Mouse (Mus musculus): ENCODE results near the gene Gm3336. TPM values are rescaled to one million over a fixed set of nuclear protein-coding genes. Genes with fewer than 3 reads are reported as not detected.

Gene Gm3336
- polyA plus RNA-seq, 1 experiment, result 0.61 TPM

DNA sequence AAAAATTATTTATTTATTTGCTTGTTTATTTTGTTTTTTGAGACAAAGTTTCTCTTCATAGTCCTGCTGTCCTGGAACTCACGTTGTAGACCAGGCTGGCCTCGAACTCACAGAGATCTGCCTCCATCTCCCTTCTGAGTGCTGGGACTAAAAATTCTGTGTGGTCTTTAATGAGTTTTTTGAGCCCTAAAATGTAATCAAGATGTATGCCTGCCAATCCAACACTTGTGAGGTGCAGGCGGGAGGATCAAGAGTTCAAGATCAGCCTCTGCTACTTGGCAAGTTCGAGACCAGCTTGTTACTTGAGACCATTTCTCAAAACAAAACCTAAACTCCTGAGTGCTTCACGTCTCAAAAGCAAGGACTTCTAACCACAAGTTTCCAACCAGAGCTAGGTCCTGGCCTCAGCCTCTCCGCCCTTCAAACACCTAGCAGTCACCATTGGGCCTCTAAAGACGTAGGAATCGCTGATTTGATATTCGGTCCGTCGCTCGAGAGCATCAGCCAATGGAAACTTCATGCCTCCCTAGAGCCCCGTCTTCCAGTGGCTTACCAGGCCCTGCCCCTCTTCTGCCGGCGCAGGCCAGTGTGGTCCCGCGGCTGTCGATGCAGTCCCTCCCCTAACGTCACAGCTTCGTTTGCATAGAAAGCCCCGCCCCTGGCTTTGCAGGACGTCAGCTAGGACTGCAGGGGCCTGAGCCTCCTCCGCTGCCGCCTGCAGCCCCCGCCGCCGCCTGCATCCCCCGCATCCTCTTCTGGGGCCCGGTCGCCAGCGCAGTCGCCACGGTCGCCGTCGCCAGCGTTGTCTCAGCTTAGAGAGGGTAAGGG lies 35.9 kb downstream of the Gm3336 start, which contains the start of gene Rab3a:
Gene Rab3a, plus strand, starts transcription at position 637 of the 828 bp plus-strand sequence.
- Histone ChIP-seq H3K27ac (ENCODE audit: insufficient read depth, low read depth, low read length) (peak within 1 kb of the TSS; percentile 92), H3K36me3 (ENCODE audit: control insufficient read depth, insufficient read depth, low read length) (no peaks in the 10 kb centered on the region), H3K4me3 (ENCODE audit: insufficient read depth, low read depth, low read length) (peak within 1 kb of the TSS; percentile 52), H3K4me1 (ENCODE audit: control insufficient read depth, insufficient read depth, low read length) (peaks cover 11% of the 10 kb centered on the region; the same call in 1 of the 2 replicates), H3K27me3 (replicated peaks; ENCODE audit: control insufficient read depth, insufficient read depth, low read length) (no peaks in the 10 kb centered on the region)
- WGBS, result 8% methylated on average over 37 of the region's 37 CpGs
- peak; percentile 99 for DNase-seq
- TF ChIP-seq POLR2A (IDR thresholded peaks at IDR 0.05; ENCODE audit: low read depth, low read length) (peak; percentile 5), CTCF (conservative IDR thresholded peaks at IDR 0.05; ENCODE audit: insufficient read depth, insufficient read length, low read depth, low read length) (0 out of 2 replicates have a peak, but pooled peaks have one; percentile 2)

DNA sequence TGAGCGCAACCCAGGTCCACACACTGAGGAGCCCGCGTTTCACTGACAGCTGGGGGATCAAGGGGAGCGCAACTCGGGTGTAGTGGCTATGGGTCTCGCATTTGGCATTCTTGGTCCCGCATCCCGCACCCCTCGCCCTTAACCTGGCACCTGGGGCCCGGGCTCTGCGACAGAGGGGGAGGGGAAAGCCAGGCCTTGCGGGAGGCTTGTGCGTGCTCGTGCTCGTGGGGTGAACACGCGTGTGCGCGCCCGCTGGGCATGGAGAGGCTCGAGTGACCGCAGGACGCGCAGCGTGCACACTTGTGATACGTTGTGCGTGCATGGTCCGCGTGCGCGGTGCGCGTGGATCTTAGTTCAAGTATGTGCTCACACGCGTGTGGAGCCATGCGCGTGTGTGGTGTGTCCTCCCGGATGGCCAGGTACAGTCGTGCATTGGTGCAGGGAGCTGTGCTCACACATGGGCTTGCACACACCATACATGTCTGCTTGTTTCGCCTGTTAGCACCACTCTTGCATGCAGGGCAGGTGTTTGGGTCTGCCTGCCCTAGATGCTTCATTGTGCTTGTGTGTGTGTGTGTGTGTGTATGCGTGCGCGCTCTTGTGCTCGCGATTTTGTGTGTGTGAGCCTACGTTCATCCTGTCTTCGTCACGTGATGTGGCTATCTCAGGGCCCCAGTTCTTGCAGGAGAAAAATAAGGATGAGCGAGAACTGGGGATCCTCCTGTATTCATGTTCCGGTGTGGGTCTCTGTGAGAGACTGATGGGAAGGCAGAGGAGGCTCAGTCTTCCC lies 36.7 kb downstream of the Gm3336 start:
- Histone ChIP-seq H3K27me3 (replicated peaks; ENCODE audit: control insufficient read depth, insufficient read depth, low read length) (no peaks in the 10 kb centered on the region), H3K27ac (ENCODE audit: insufficient read depth, low read depth, low read length) (peak overlapping the region; percentile 43), H3K36me3 (ENCODE audit: control insufficient read depth, insufficient read depth, low read length) (no peaks in the 10 kb centered on the region), H3K4me1 (ENCODE audit: control insufficient read depth, insufficient read depth, low read length) (peaks cover 19% of the 10 kb centered on the region; the same call in 1 of the 2 replicates), H3K4me3 (ENCODE audit: insufficient read depth, low read depth, low read length) (peak overlapping the region; percentile 52)
- TF ChIP-seq POLR2A (IDR thresholded peaks at IDR 0.05; ENCODE audit: low read depth, low read length) (no peak), CTCF (conservative IDR thresholded peaks at IDR 0.05; ENCODE audit: insufficient read depth, insufficient read length, low read depth, low read length) (no peak)
- peak; percentile 55 for DNase-seq
- 10% methylated on average over 50 of the region's 50 CpGs for WGBS

DNA sequence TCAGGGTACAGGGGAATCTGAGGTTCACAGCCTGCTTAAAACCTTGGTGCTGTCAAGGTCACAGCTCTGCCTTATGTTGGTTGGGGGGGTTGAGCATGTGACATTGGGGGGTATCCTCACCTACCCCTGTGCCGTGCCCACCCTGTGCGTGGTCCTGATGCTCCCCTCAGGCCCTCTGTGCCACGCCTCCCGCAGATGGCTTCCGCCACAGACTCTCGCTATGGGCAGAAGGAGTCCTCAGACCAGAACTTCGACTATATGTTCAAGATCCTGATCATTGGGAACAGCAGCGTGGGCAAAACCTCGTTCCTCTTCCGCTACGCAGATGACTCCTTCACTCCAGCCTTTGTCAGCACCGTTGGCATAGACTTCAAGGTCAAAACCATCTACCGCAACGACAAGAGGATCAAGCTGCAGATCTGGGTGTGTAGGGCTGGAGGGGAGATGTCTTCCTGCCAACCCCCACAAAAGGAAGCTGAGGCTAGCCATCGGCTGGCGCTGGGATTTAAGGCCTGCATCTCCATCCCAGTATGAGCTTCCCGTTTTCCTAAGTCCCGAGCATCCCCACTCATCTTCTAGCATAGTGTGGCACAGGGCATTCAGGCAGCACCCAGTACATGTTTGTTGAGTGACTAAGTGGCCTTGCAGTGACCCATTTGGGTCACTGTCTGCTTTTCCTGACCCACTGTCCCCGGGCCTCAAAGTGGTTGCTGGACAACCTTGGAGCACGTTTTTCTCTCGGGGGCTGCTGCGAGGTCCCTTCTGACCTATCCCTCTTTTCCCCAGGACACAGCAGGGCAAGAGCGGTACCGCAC lies 37.5 kb downstream of the Gm3336 start:
- Histone ChIP-seq H3K27ac (ENCODE audit: insufficient read depth, low read depth, low read length) (no peak overlapping the region), H3K27me3 (replicated peaks; ENCODE audit: control insufficient read depth, insufficient read depth, low read length) (no peaks in the 10 kb centered on the region), H3K4me3 (ENCODE audit: insufficient read depth, low read depth, low read length) (0 out of 2 replicates have a peak overlapping the region, but pooled peaks have one; percentile 52), H3K36me3 (ENCODE audit: control insufficient read depth, insufficient read depth, low read length) (no peaks in the 10 kb centered on the region), H3K4me1 (ENCODE audit: control insufficient read depth, insufficient read depth, low read length) (peaks cover 19% of the 10 kb centered on the region; the same call in 1 of the 2 replicates)
- no peak for DNase-seq
- WGBS, result 81% methylated on average over 24 of the region's 24 CpGs
- TF ChIP-seq POLR2A (IDR thresholded peaks at IDR 0.05; ENCODE audit: low read depth, low read length) (no peak), CTCF (conservative IDR thresholded peaks at IDR 0.05; ENCODE audit: insufficient read depth, insufficient read length, low read depth, low read length) (no peak)

DNA sequence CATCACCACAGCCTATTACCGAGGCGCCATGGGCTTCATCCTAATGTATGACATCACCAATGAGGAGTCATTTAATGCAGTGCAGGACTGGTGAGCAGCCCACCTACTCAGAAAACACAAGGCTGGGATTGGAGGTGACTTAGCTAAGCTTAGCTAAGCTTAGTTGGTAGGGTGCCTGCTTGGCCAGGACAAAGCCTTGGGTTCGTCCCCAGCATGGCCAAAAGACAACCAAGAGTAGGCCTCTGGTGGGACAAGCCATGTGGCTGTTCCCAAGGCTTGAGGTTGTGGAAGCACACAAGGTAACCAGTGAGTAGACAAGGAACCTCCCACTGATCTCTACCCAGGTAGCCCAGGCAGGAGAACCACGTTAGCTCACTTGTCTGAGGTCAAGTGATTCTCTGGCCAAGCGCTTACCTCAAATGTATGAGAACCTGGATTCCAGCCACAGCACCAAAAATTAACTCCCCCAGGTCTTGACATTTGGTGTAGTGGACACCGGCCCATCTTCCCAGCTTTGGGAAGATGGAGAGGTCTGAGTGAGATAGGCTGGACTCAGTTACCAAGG lies 38.2 kb downstream of the Gm3336 start:
- WGBS, result 88% methylated on average over 6 of the region's 6 CpGs
- Histone ChIP-seq H3K4me3 (ENCODE audit: insufficient read depth, low read depth, low read length) (no peak overlapping the region), H3K4me1 (ENCODE audit: control insufficient read depth, insufficient read depth, low read length) (peaks cover 22% of the 10 kb centered on the region; the same call in 1 of the 2 replicates), H3K27me3 (replicated peaks; ENCODE audit: control insufficient read depth, insufficient read depth, low read length) (no peaks in the 10 kb centered on the region), H3K27ac (ENCODE audit: insufficient read depth, low read depth, low read length) (no peak overlapping the region), H3K36me3 (ENCODE audit: control insufficient read depth, insufficient read depth, low read length) (no peaks in the 10 kb centered on the region)
- DNase-seq, result no peak
- no peak for TF ChIP-seq POLR2A (IDR thresholded peaks at IDR 0.05; ENCODE audit: low read depth, low read length)
- TF ChIP-seq CTCF (conservative IDR thresholded peaks at IDR 0.05; ENCODE audit: insufficient read depth, insufficient read length, low read depth, low read length), result no peak

DNA sequence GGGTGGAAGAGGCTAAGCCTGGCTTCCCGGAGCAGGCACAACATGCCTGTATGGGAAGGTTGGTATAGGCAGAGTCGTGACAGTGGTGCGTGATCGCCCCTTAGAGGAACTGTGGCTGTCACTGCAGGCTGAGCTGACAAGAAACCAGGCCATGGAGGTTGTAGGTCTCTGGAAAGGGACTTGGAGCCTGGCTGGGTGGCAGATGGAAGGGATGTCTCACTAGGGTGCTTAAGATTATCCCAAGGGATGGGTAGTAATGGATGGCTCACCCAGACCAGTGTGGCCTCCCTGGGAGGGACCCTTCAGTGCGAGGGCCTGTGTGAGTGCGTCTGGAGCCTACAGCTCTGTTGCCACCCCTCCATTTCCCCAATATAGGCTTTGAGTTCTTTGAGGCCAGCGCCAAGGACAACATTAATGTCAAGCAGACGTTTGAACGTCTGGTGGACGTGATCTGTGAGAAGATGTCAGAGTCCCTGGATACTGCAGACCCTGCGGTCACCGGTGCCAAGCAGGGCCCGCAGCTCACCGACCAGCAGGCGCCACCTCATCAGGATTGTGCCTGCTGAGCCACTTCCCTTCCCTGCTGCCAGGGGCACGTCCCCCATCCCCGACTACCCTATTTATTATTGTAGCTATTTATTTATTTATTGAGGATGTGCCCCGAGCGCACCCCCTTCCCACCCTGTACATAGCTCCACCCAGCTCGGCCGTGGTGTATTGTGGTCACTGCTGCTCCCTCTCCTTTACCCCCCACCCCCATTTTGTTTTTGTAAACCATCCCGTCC lies 39.4 kb downstream of the Gm3336 start:
- no peaks in the 10 kb centered on the region for H3K27me3 ChIP-seq (replicated peaks; ENCODE audit: control insufficient read depth, insufficient read depth, low read length)
- H3K27ac ChIP-seq (ENCODE audit: insufficient read depth, low read depth, low read length), result no peak overlapping the region
- no peak for DNase-seq
- WGBS, result 74% methylated on average over 22 of the region's 22 CpGs
- H3K4me3 ChIP-seq (ENCODE audit: insufficient read depth, low read depth, low read length), result no peak overlapping the region
- TF ChIP-seq POLR2A (IDR thresholded peaks at IDR 0.05; ENCODE audit: low read depth, low read length) (no peak), CTCF (conservative IDR thresholded peaks at IDR 0.05; ENCODE audit: insufficient read depth, insufficient read length, low read depth, low read length) (peak; percentile 69)
- peaks cover 19% of the 10 kb centered on the region; the same call in 1 of the 2 replicates for H3K4me1 ChIP-seq (ENCODE audit: control insufficient read depth, insufficient read depth, low read length)
- no peaks in the 10 kb centered on the region for H3K36me3 ChIP-seq (ENCODE audit: control insufficient read depth, insufficient read depth, low read length)

DNA sequence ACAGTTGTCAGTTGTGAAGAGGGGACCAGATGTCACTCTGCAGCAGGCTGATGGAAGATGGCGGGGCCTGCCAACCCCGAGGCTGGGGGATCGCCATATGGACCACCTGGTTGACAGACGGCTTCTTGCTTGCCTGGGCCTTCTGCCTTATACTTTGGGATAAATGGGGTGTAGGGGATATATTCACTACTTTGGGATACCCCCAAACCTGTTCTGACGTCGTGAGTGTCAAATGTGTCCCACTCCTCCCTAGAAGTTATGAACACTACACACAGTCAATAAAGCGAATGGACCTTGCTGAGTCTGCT lies 39.9 kb downstream of the Gm3336 start:
- Histone ChIP-seq H3K4me3 (ENCODE audit: insufficient read depth, low read depth, low read length) (no peak overlapping the region), H3K4me1 (ENCODE audit: control insufficient read depth, insufficient read depth, low read length) (peaks cover 17% of the 10 kb centered on the region; the same call in 1 of the 2 replicates), H3K27me3 (replicated peaks; ENCODE audit: control insufficient read depth, insufficient read depth, low read length) (no peaks in the 10 kb centered on the region), H3K36me3 (ENCODE audit: control insufficient read depth, insufficient read depth, low read length) (no peaks in the 10 kb centered on the region), H3K27ac (ENCODE audit: insufficient read depth, low read depth, low read length) (no peak overlapping the region)
- no peak for DNase-seq
- TF ChIP-seq POLR2A (IDR thresholded peaks at IDR 0.05; ENCODE audit: low read depth, low read length), result no peak
- no peak for TF ChIP-seq CTCF (conservative IDR thresholded peaks at IDR 0.05; ENCODE audit: insufficient read depth, insufficient read length, low read depth, low read length)
- 90% methylated on average over 7 of the region's 7 CpGs for WGBS
